Mouse (Mus musculus) small intestine, adult 2 months (tissue): ENCODE results near the gene Rgma.

Source experiments
- CTCF ChIP-seq: fragments of 200-500 bp; IDR thresholded peaks from 2 replicates; pipeline ENCODE4 v1.5.1; 2012; ENCODE audit warnings: low read depth, mild to moderate bottlenecking, control low read depth, inconsistent platforms, low read length, moderate library complexity, mixed read lengths; ENCODE audit not compliant: insufficient replicate concordance, insufficient read length; ENCODE audit errors: extremely low read depth
- POLR2A ChIP-seq: fragments of 200-500 bp; IDR thresholded peaks from 2 replicates; pipeline ENCODE4 v1.6.1; 2012; ENCODE audit warnings: low read depth, mild to moderate bottlenecking, control low read depth, inconsistent platforms, low read length, moderate library complexity

DNA sequence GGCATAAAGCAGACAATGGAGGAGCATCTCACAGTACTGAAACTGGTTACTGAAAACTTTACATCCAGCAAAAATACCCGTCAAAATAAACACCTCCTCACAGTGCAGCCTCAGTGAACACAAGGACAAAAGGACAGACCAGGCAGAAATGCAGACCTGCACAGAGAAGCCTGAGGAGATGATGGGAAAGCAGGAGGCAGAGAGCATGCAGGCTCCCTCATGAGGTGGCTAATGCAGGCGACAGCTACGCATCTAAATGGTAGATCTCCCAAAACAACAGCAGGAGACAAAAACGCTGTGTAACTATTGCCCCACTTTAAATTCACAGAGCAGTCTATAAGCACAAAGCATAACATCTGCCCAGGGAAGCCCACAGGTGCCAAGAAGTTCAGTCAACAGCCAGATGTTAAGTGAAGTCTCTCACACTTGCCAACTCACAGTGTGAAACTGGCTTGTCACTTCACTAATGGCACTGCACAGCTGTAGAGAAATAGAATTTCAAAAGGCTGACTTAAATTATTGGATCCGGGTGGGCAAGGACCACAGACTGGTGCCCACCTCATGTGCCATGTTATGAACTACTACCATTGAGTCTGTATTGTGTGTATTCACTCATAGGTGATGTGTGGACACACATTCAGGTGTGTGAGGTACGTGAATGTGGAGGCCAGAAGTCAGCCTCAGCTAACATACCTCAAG, 58.5 kb downstream of the Rgma start:
- no peak for TF ChIP-seq CTCF
- TF ChIP-seq POLR2A: no peak
